Comparison of ENCODE assay signal across 13 mouse cellular contexts in genomic region chr17:5082274-5082673, GRCm38 (mm10).
DNase-seq lines count a peak whose midpoint lies in the region; ATAC-seq and TF ChIP-seq lines count a peak whose summit lies in the region.
"Had no signal": no experiment of that assay in that cellular context is flagged by ENCODE, and none has a peak within 500 bp of the region (broad histone marks: within the 10 kb centered on the region; RNA-seq: fewer than 3 reads in every experiment).

No protein-coding gene starts in this region.

- H3K4me3 ChIP-seq in gastrocnemius, adult 2 months = no peak overlapping the region
- H3K4me3 ChIP-seq in kidney, postnatal 0 days (replicated peaks; ENCODE audit: low read depth, low read length) = no peak overlapping the region
- no peak overlapping the region for H3K4me3 ChIP-seq in kidney, embryonic 16.5 days (ENCODE audit: low read length)
- H3K4me3 ChIP-seq in stomach, embryonic 14.5 days (ENCODE audit: low read depth, low read length) = no peak overlapping the region
- H3K4me3 ChIP-seq: liver, embryonic 13.5 days had no signal

- DNase-seq in gastrocnemius, adult 2 months = no peak
- DNase-seq in gastrocnemius, postnatal 36 days = no peak
- DNase-seq in kidney, postnatal 0 days (ENCODE audit: low spot score) = no peak
- peak; percentile 1 for DNase-seq in thymus, postnatal 0 days (ENCODE audit: low spot score)
- no peak for DNase-seq in thymus, postnatal 36 days
- DNase-seq in layer of hippocampus, postnatal 14 days (ENCODE audit: low spot score in 2 of 2) = no peak
- DNase-seq: cerebellum, adult 11 months; kidney, adult 2 months; liver, embryonic 13.5 days had no signal

- no peaks in the 10 kb centered on the region for H3K27me3 ChIP-seq in kidney, postnatal 0 days (ENCODE audit: insufficient read depth, low read length)
- no peaks in the 10 kb centered on the region for H3K27me3 ChIP-seq in kidney, embryonic 16.5 days (ENCODE audit: insufficient read depth, low read length)
- H3K27me3 ChIP-seq in stomach, embryonic 14.5 days (ENCODE audit: control insufficient read depth, insufficient read depth, low read length) = no peaks in the 10 kb centered on the region
- H3K27me3 ChIP-seq: liver, embryonic 13.5 days had no signal

- no peak overlapping the region for H3K4me2 ChIP-seq in kidney, postnatal 0 days (ENCODE audit: low read length)
- no peak overlapping the region for H3K4me2 ChIP-seq in kidney, embryonic 16.5 days (replicated peaks; ENCODE audit: low read depth, low read length)
- H3K4me2 ChIP-seq in stomach, embryonic 14.5 days (replicated peaks; ENCODE audit: low read depth, low read length) = no peak overlapping the region
- H3K4me2 ChIP-seq: liver, embryonic 13.5 days; midbrain, embryonic 11.5 days had no signal

- peak overlapping the region; percentile 29; the same call in 1 of the 2 replicates for H3K27ac ChIP-seq in gastrocnemius, adult 2 months
- 0 out of 2 replicates have a peak overlapping the region, but pooled peaks have one; percentile 5 for H3K27ac ChIP-seq in kidney, postnatal 0 days
- H3K27ac ChIP-seq in kidney, embryonic 16.5 days (ENCODE audit: low read length) = no peak overlapping the region
- peak overlapping the region; percentile 61; the same call in 1 of the 2 replicates for H3K27ac ChIP-seq in stomach, embryonic 14.5 days (ENCODE audit: low read length)
- H3K27ac ChIP-seq: liver, embryonic 13.5 days had no signal

- 74% methylated on average over 8 of the region's 8 CpGs for WGBS in kidney, postnatal 0 days
- WGBS in kidney, embryonic 16.5 days = 81% methylated on average over 8 of the region's 8 CpGs
- 63% methylated on average over 8 of the region's 8 CpGs for WGBS in stomach, embryonic 14.5 days

- no peak overlapping the region for H3K9ac ChIP-seq in kidney, postnatal 0 days (ENCODE audit: low read depth, low read length)
- H3K9ac ChIP-seq in kidney, embryonic 16.5 days (replicated peaks; ENCODE audit: low read length) = no peak overlapping the region
- no peak overlapping the region for H3K9ac ChIP-seq in stomach, embryonic 14.5 days (replicated peaks; ENCODE audit: low read depth, low read length)
- H3K9ac ChIP-seq: liver, embryonic 13.5 days had no signal

- H3K36me3 ChIP-seq in kidney, postnatal 0 days (ENCODE audit: insufficient read depth, low read length) = 0 out of 2 replicates have a peak, but pooled peaks cover 3% of the 10 kb centered on the region
- H3K36me3 ChIP-seq in kidney, embryonic 16.5 days (ENCODE audit: insufficient read depth, low read length) = no peaks in the 10 kb centered on the region; the same call in 1 of the 2 replicates
- H3K36me3 ChIP-seq in stomach, embryonic 14.5 days (ENCODE audit: control insufficient read depth, insufficient read depth, low read length) = no peaks in the 10 kb centered on the region; the same call in 1 of the 2 replicates
- H3K36me3 ChIP-seq: liver, embryonic 13.5 days had no signal

- no peaks in the 10 kb centered on the region for H3K9me3 ChIP-seq in kidney, postnatal 0 days (replicated peaks; ENCODE audit: low read length)
- H3K9me3 ChIP-seq in kidney, embryonic 16.5 days (ENCODE audit: low read length) = no peaks in the 10 kb centered on the region
- no peaks in the 10 kb centered on the region for H3K9me3 ChIP-seq in stomach, embryonic 14.5 days (ENCODE audit: control insufficient read depth, low read depth, low read length)
- H3K9me3 ChIP-seq: liver, embryonic 13.5 days had no signal

- no peak for TF ChIP-seq CTCF in gastrocnemius, adult 2 months (IDR thresholded peaks at IDR 0.05)
- TF ChIP-seq CTCF in kidney, postnatal 0 days (IDR thresholded peaks at IDR 0.05; ENCODE audit: low read depth) = no peak

- ATAC-seq in kidney, postnatal 0 days (replicated peaks; ENCODE audit: low FRiP score, low read depth) = no peak
- ATAC-seq in kidney, embryonic 16.5 days (ENCODE audit: low FRiP score, low TSS enrichment) = no peak
- ATAC-seq in stomach, embryonic 14.5 days (ENCODE audit: insufficient number of reproducible peaks, insufficient read depth, low FRiP score, low read depth) = peak; percentile 70
- ATAC-seq: activated CD4-positive, CD25-positive, alpha-beta regulatory T cell, adult 4 months had no signal

- intact Hi-C loops in gastrocnemius, adult 2 months (cut with DNase I) = no loop called here
- intact Hi-C loops in gastrocnemius, postnatal 36 days (cut with DNase I) = no loop called here

- H3K4me1 ChIP-seq in kidney, postnatal 0 days (replicated peaks; ENCODE audit: insufficient read depth, low read length) = peaks cover 9% of the 10 kb centered on the region; the same call in 1 of the 2 replicates
- peaks cover 38% of the 10 kb centered on the region for H3K4me1 ChIP-seq in kidney, embryonic 16.5 days (ENCODE audit: insufficient read depth, low read length)
- H3K4me1 ChIP-seq in stomach, embryonic 14.5 days (ENCODE audit: control insufficient read depth, insufficient read depth, low read length) = peaks cover 51% of the 10 kb centered on the region
